Mouse (Mus musculus) lung, postnatal 0 days (tissue): ENCODE measurements around the gene Gm35315.

Experiments used
- CTCF ChIP-seq: IDR thresholded peaks from 2 replicates; pipeline ENCODE4 v1.5.1; 2016; ENCODE audit warnings: antibody characterized with exemption, mild to moderate bottlenecking
- EP300 ChIP-seq: IDR thresholded peaks from 2 replicates; pipeline ENCODE4 v1.6.1; 2016; ENCODE audit warnings: antibody characterized with exemption, mild to moderate bottlenecking, control low read depth

- TF ChIP-seq CTCF (no peak), EP300 (no peak)
Measured at GRCm38 (mm10) chr5:110104616-110105380, 10.6 kb upstream of the Gm35315 start.
